Mouse (Mus musculus) spleen, adult 12 weeks (tissue): ENCODE measurements around the gene Prickle1.

Experiments used
- DNase-seq: peaks from one replicate; pipeline ENCODE4 v3.0.0; 2022; ENCODE audit warnings: low spot score

The Prickle1 gene

GRCm38 (mm10) chr15:93502703-93503102 is 93.0 kb downstream of the Prickle1 start:
- no peak for DNase-seq

- no peak for DNase-seq
Observed at GRCm38 (mm10) chr15:93499866-93500265, 95.8 kb downstream of the Prickle1 start.

GRCm38 (mm10) chr15:93494700-93495099 is 101.0 kb downstream of the Prickle1 start:
- DNase-seq: no peak

- no peak for DNase-seq
Observed at GRCm38 (mm10) chr15:93489597-93489996, 106.1 kb downstream of the Prickle1 start.

GRCm38 (mm10) chr15:93486066-93486465 is 109.6 kb downstream of the Prickle1 start:
- no peak for DNase-seq

GRCm38 (mm10) chr15:93485252-93485651 is 110.4 kb downstream of the Prickle1 start:
- DNase-seq: no peak

- no peak for DNase-seq
Observed at GRCm38 (mm10) chr15:93484261-93484710, 111.4 kb downstream of the Prickle1 start.

GRCm38 (mm10) chr15:93481112-93481511 is 114.6 kb downstream of the Prickle1 start:
- DNase-seq: no peak

GRCm38 (mm10) chr15:93479445-93479844 is 116.2 kb downstream of the Prickle1 start:
- DNase-seq: no peak

GRCm38 (mm10) chr15:93478676-93479075 is 117.0 kb downstream of the Prickle1 start:
- no peak for DNase-seq

GRCm38 (mm10) chr15:93477729-93478128 is 118.0 kb downstream of the Prickle1 start:
- DNase-seq: no peak

- no peak for DNase-seq
Observed at GRCm38 (mm10) chr15:93475688-93476087, 120.0 kb downstream of the Prickle1 start.

- DNase-seq: no peak
Observed at GRCm38 (mm10) chr15:93474277-93474676, 121.4 kb downstream of the Prickle1 start.

- DNase-seq: no peak
Observed at GRCm38 (mm10) chr15:93472089-93472488, 123.6 kb downstream of the Prickle1 start.

GRCm38 (mm10) chr15:93471651-93472050 is 124.0 kb downstream of the Prickle1 start:
- DNase-seq: no peak

- no peak for DNase-seq
Observed at GRCm38 (mm10) chr15:93461066-93461465, 134.6 kb downstream of the Prickle1 start.

GRCm38 (mm10) chr15:93459422-93459821 is 136.3 kb downstream of the Prickle1 start:
- DNase-seq: no peak

GRCm38 (mm10) chr15:93456005-93456404 is 139.7 kb downstream of the Prickle1 start:
- no peak for DNase-seq

GRCm38 (mm10) chr15:93453296-93453695 is 142.4 kb downstream of the Prickle1 start:
- no peak for DNase-seq
